ENCODE assay signal across 8 mouse cellular contexts in genomic region chr2:151605437-151605987, GRCm38 (mm10). TPM values are rescaled to one million over a fixed set of nuclear protein-coding genes. Genes with fewer than 3 reads are reported as not detected.
DNase-seq lines count a peak whose midpoint lies in the region; TF ChIP-seq lines count a peak whose summit lies in the region.

No protein-coding gene starts in this region.

- H3K4me3 ChIP-seq in thymus, adult 2 months (ENCODE audit: control insufficient read depth, insufficient read depth, low read length) = no peak overlapping the region

- no peak for TF ChIP-seq POLR2A in thymus, adult 2 months (IDR thresholded peaks at IDR 0.05; ENCODE audit: control insufficient read depth, extremely low read depth, insufficient read depth, low read length, poor library complexity)

- H3K27me3 ChIP-seq in thymus, adult 2 months (ENCODE audit: control insufficient read depth, insufficient read depth, low read length) = no peaks in the 10 kb centered on the region

- DNase-seq in thymus, adult 2 months = peak; percentile 16
- DNase-seq in thymus, adult 18-20 months = no peak
- peak; percentile 13 for DNase-seq in embryo, embryonic 9.5 days (ENCODE audit: extremely low spot score)
- peak; percentile 46 to 48 for DNase-seq in gastrocnemius, postnatal 36 days
- peak; percentile 75 to 83 for DNase-seq in left cerebral cortex, postnatal 36 days (ENCODE audit: low spot score in 2 of 2)
- peak; percentile 21 for DNase-seq in naive thymus-derived CD4-positive, alpha-beta T cell, adult 2 months (ENCODE audit: low read depth)
- DNase-seq in urinary bladder, postnatal 4 days (ENCODE audit: low spot score in 2 of 2) = no peak
- no peak for DNase-seq in heart, postnatal 14 days

- WGBS in thymus, adult 2 months = 43% methylated on average over 11 of the region's 11 CpGs

- intact Hi-C loops in gastrocnemius, postnatal 36 days (cut with DNase I) = no loop called here
- intact Hi-C loops in left cerebral cortex, postnatal 36 days (cut with DNase I) = no loop called here
- intact Hi-C loops in heart, postnatal 14 days (cut with DNase I) = no loop called here

- H3K36me3 ChIP-seq in thymus, adult 2 months (ENCODE audit: control insufficient read depth, insufficient read depth, low read length) = no peaks in the 10 kb centered on the region

- TF ChIP-seq CTCF in thymus, adult 2 months (IDR thresholded peaks at IDR 0.05; ENCODE audit: borderline replicate concordance, control insufficient read depth, extremely low read depth, insufficient read depth, low read length, poor library complexity) = no peak

- H3K27ac ChIP-seq in thymus, adult 2 months (ENCODE audit: control insufficient read depth, insufficient read depth, low read length) = no peak overlapping the region

- peaks cover 8% of the 10 kb centered on the region for H3K4me1 ChIP-seq in thymus, adult 2 months (replicated peaks; ENCODE audit: control insufficient read depth, insufficient read depth, low read length)

RNA-seq across cellular contexts. Expression of gene Snph, which starts 26.9 kb away (rescaled TPM):
- 0.23 and 0.27 TPM in 2 replicates for polyA plus RNA-seq in thymus, adult 2 months (2012; rRNA removed)
- total RNA-seq in gastrocnemius, postnatal 36 days (2021) = 10 to 100 TPM; 25.7 to 33.6 TPM
- total RNA-seq in left cerebral cortex, postnatal 36 days (2021) = 100 to 1,000 TPM; 313 to 321 TPM
- 1 to 10 TPM; 3.6 to 3.7 TPM for total RNA-seq in heart, postnatal 14 days (2021)

RNA-seq across cellular contexts. Expression of gene Sdcbp2, which starts 33.1 kb away (rescaled TPM):
- polyA plus RNA-seq in thymus, adult 2 months (2012; rRNA removed) = 3.5 and 4.6 TPM in 2 replicates
- total RNA-seq in gastrocnemius, postnatal 36 days (2021) = under 1 TPM; 0.48 to 0.54 TPM
- total RNA-seq in left cerebral cortex, postnatal 36 days (2021) = 1 to 10 TPM; 1.6 to 2.3 TPM
- total RNA-seq in heart, postnatal 14 days (2021) = 1 to 10 TPM; 1.6 to 2.4 TPM

Comparison
In these comparisons a context has a peak if more than half of its experiments do, and no peak if none do; other contexts are left out.
1. DNase-seq: peak in thymus, adult 2 months (single experiment), embryo, embryonic 9.5 days (single experiment), gastrocnemius, postnatal 36 days (2 of 2), left cerebral cortex, postnatal 36 days (2 of 2) and naive thymus-derived CD4-positive, alpha-beta T cell, adult 2 months (single experiment); none in thymus, adult 18-20 months (0 of 2), urinary bladder, postnatal 4 days (0 of 2) and heart, postnatal 14 days (0 of 2).
2. RNA of gene Snph, which starts 26.9 kb away (total RNA-seq): 313 to 321 TPM in left cerebral cortex, postnatal 36 days; 25.7 to 33.6 TPM in gastrocnemius, postnatal 36 days and 3.6 to 3.7 TPM in heart, postnatal 14 days; every median in the first group is over 4 times any median in the second.